Mouse (Mus musculus): ENCODE measurements at regions not wholly inside any gene's neighbourhood (a gene's known extent, or its start where the extent isn't known, plus 50 kb on each side); places are given as distances from the start of the nearest gene placed in this dataset.

- DNase-seq (ENCODE audit: low read depth): no peak
Observed at GRCm38 (mm10) chr3:58146762-58147161, 267.8 kb upstream of the Tsc22d2 start.

GRCm38 (mm10) chr3:58153141-58153540, 261.4 kb upstream of the Tsc22d2 start:
- no peak for DNase-seq (ENCODE audit: low read depth)

- no peak for DNase-seq (ENCODE audit: low read depth)
Observed at GRCm38 (mm10) chr3:58153874-58154756, 260.4 kb upstream of the Tsc22d2 start.

GRCm38 (mm10) chr3:58159384-58159783, 255.1 kb upstream of the Tsc22d2 start:
- peak; percentile 57 for DNase-seq (ENCODE audit: low read depth)

- DNase-seq (ENCODE audit: low read depth): no peak
Observed at GRCm38 (mm10) chr3:58162238-58162637, 252.3 kb upstream of the Tsc22d2 start.

- peak; percentile 88 for DNase-seq (ENCODE audit: low read depth)
Observed at GRCm38 (mm10) chr3:58163806-58164205, 250.7 kb upstream of the Tsc22d2 start.

- no peak for DNase-seq (ENCODE audit: low read depth)
Observed at GRCm38 (mm10) chr3:58166628-58167027, 247.9 kb upstream of the Tsc22d2 start.

GRCm38 (mm10) chr3:58167121-58167520, 247.4 kb upstream of the Tsc22d2 start:
- DNase-seq (ENCODE audit: low read depth): no peak

- no peak for DNase-seq (ENCODE audit: low read depth)
Observed at GRCm38 (mm10) chr3:58167761-58168290, 246.7 kb upstream of the Tsc22d2 start.

- DNase-seq (ENCODE audit: low read depth): no peak
Observed at GRCm38 (mm10) chr3:58168522-58169185, 245.9 kb upstream of the Tsc22d2 start.

- no peak for DNase-seq (ENCODE audit: low read depth)
Observed at GRCm38 (mm10) chr3:58169786-58170185, 244.7 kb upstream of the Tsc22d2 start.

GRCm38 (mm10) chr3:58172096-58172495, 242.4 kb upstream of the Tsc22d2 start:
- DNase-seq (ENCODE audit: low read depth): peak; percentile 23

- DNase-seq (ENCODE audit: low read depth): peak; percentile 8
Observed at GRCm38 (mm10) chr3:58173821-58174220, 240.7 kb upstream of the Tsc22d2 start.

- DNase-seq (ENCODE audit: low read depth): no peak
Observed at GRCm38 (mm10) chr3:58181715-58182114, 232.8 kb upstream of the Tsc22d2 start.

- DNase-seq (ENCODE audit: low read depth): no peak
Observed at GRCm38 (mm10) chr3:58182299-58182698, 232.2 kb upstream of the Tsc22d2 start.

GRCm38 (mm10) chr3:58183279-58183678, 231.2 kb upstream of the Tsc22d2 start:
- DNase-seq (ENCODE audit: low read depth): no peak

GRCm38 (mm10) chr3:58200462-58200861, 214.1 kb upstream of the Tsc22d2 start:
- DNase-seq (ENCODE audit: low read depth): no peak

- no peak for DNase-seq (ENCODE audit: low read depth)
Observed at GRCm38 (mm10) chr3:58202816-58203215, 211.7 kb upstream of the Tsc22d2 start.

GRCm38 (mm10) chr3:58203806-58204205, 210.7 kb upstream of the Tsc22d2 start:
- no peak for DNase-seq (ENCODE audit: low read depth)

GRCm38 (mm10) chr3:58205526-58205925, 209.0 kb upstream of the Tsc22d2 start:
- DNase-seq (ENCODE audit: low read depth): no peak

GRCm38 (mm10) chr3:58206776-58207398, 207.6 kb upstream of the Tsc22d2 start:
- no peak for DNase-seq (ENCODE audit: low read depth)

GRCm38 (mm10) chr3:58211016-58211415, 203.5 kb upstream of the Tsc22d2 start:
- DNase-seq (ENCODE audit: low read depth): no peak

GRCm38 (mm10) chr3:58224696-58225095, 189.8 kb upstream of the Tsc22d2 start:
- no peak for DNase-seq (ENCODE audit: low read depth)

All from 416B (cell line).